Mouse (Mus musculus) skeletal muscle tissue, adult 2 months (tissue): ENCODE data around the gene Dspp.

Experiments
- DNase-seq: peaks from one replicate; pipeline ENCODE4 v3.0.0-alpha.2; 2012; ENCODE audit warnings: low read depth, low spot score

Dspp gene

DNA sequence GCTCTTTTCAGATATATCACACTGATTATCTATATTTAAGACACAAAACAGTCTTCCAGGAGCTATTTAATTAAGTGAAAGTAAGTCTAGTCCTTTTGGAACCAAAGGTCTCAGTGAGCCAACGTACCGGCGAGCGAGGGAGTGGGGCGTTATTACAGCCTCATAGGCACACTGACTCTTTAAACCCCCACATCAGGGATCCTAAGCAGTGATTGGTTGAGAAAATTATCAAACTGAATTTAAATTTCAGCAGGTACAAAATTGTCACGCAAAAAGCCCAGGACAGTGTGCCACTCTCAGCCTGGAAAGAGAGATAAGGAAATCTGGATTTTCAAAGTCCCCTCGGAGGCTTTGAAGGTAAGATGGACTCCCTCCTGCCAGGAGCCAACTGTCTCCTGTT is at the start of gene Dspp:
Gene Dspp (plus strand): TSS at position 301 of the 400 bp plus-strand sequence.
- no peak for DNase-seq

GRCm38 (mm10) chr5:104124016-104124658 is 46.4 kb upstream of the Dspp start:
- DNase-seq, result no peak

DNA sequence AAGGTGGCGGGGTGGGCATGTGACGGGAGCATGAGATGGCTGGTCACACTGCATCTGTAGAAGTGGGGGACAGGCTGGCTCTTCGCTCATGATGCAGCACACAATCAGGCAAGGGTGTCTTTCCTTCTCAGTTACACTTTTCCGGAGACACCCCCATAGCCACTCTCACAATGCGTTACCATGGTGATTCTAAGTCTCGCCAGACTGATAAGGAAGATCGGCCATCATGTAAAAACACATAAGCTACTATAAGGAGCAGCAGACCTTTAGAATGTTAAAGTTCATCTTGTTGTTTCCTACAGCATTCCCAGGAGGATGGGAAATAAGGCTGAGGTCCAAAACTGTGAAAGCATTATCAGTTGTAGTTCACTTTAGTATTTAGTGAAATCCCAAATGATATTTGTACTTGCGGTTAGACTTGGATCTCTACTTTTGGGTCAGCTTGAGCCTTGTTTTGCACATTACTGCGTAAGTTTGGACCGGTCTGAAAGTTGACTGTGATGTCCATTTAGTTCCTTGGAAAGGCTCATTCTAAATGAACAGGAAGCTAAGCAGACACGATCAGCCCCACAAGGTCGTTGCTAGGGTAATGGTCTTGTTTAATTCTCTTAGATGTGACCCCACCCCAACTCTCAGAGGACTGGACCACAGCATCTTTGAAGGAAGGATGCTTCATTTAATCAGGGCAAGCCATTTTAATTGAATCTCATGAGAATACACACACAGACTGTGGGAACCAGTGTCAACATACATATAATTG is 43.8 kb upstream of the Dspp start:
- no peak for DNase-seq

GRCm38 (mm10) chr5:104127351-104127750 is 43.2 kb upstream of the Dspp start:
- DNase-seq, result no peak

- DNase-seq, result peak; percentile 54
These were observed 42.1 kb upstream of the Dspp start for GRCm38 (mm10) chr5:104128281-104129031.

- DNase-seq, result no peak
These were observed 39.6 kb upstream of the Dspp start for GRCm38 (mm10) chr5:104130891-104131290.

GRCm38 (mm10) chr5:104131544-104131943 is 39.0 kb upstream of the Dspp start:
- no peak for DNase-seq

DNA sequence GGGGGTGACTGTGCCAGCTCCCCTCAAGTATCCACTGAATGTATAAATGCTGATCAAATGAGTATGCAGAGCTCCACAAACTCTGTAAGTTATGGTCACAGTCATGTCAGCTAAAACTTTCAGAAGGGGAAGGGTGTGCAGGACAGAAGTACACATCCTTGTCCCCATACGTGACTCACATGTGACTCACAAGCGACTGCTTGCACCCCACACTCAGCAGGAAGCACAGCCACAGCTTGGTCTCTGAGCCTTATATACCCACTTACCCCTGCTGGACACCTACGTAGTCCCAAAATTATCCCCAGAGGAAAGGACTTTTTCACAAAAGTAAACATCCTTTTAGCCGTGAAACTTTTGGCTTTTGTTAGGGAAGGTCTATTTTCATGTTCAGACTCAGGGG is 36.8 kb upstream of the Dspp start:
- no peak for DNase-seq

- DNase-seq, result no peak
These were observed 32.5 kb upstream of the Dspp start for GRCm38 (mm10) chr5:104137920-104138541.

- DNase-seq, result no peak
These were observed 29.4 kb upstream of the Dspp start for GRCm38 (mm10) chr5:104141067-104141466.

GRCm38 (mm10) chr5:104144057-104144456 is 26.5 kb upstream of the Dspp start:
- DNase-seq, result no peak

GRCm38 (mm10) chr5:104149349-104149748 is 21.2 kb upstream of the Dspp start:
- DNase-seq, result no peak

DNA sequence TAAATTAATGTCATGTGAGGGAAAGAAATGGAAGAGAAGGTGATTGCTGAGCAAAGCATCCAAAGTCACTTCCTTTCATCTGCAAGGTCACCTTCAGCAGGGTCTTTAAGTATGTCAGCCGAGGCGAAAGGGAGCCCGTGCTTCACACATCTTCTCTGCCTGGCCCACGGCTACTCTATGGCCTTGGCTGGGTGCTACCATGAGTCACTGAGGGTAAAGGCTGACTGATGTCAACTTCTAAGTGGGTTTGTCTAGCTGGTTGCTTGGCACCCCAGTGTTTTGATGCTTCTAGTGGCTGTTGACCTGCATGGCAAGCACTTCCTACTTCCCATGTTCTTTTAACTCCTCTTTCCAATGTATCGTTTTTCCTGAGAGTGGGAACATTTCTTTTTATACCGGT is 20.3 kb upstream of the Dspp start:
- DNase-seq, result no peak

GRCm38 (mm10) chr5:104157701-104158100 is 12.8 kb upstream of the Dspp start:
- no peak for DNase-seq

GRCm38 (mm10) chr5:104158332-104159052 is 12.0 kb upstream of the Dspp start:
- peak; percentile 30 for DNase-seq

DNA sequence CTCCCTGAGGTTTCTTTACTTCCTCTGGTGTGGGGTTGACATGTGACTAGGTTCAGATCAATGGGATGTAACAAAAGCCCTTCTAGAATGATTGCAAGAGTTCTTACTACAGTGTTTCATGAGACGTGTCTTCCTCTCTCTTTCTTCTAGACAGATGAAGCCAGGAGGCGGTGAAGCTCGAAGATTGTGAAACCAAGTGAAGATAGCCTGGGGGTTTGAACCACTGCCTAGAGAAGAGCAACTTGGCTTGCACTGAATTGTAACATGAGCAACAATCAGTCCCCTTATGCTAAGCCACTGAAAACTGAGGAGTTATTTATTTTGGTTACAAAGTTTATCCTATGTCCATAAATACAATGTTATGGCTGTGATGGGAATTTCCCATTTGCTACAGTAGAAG is 9.9 kb upstream of the Dspp start:
- DNase-seq, result no peak

DNA sequence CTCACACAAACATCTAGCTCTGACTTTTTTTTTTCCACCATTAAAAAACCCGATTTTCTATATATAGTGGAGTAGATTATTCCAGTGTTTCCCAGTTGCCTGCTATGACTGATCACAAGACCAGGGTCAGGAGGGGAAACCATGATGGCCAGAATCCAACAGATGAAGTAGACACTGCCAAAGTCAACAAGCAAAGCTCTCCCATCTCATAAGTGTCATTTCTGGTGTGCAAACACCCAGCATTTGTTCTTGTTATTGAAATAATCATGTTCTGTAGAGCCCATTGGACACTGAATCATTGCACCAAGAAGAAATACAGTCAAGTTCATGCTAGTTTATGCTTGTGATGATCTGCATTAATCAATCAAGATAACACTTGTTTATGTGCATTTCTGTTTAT is 9.1 kb upstream of the Dspp start:
- DNase-seq, result peak; percentile 43

GRCm38 (mm10) chr5:104163536-104163935 is 7.0 kb upstream of the Dspp start:
- no peak for DNase-seq

GRCm38 (mm10) chr5:104173094-104173493 is 2.6 kb downstream of the Dspp start:
- DNase-seq, result no peak

DNA sequence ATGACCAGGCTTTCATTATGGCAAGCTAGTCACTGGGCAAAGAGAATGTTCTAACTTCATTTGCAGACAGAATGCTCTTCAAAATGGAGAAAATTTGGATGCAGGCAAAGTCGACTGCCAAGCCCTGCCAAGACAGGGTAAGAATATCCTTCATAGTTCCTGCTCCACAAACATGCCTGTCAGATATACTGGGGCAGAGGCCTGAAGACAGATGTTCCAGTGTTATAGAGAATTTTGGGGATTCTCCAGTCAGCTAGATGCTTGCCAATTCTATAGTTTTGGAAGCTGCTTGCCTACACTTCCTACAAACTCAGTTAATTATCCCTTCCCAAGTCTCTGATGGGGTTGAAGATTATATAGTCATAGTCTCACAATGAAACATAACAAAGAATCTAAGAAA is 13.2 kb downstream of the Dspp start:
- DNase-seq, result no peak

DNA sequence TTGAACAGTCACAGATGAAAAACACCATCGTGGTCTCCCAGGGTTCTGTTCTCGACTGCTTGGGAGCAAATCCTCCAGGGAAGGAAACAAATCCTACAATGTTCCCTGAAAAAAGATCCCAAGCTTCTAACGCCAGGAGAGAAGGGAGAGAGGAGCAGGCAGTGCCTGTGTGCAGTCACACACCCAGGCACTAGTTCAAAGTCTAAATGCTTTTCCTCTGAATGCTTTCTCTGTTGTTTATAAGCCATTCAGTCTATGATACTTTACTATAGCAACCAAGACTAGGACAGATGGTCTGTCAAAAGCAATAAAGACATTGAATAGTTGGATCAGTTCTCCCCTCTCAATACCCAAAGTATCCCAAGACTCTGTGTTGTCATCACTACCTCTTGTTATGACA is 16.8 kb downstream of the Dspp start:
- no peak for DNase-seq
